In genomic region chr15:77798664-77799490, GRCm38 (mm10) we compare ENCODE assay signal across 8 mouse cellular contexts. TPM values are rescaled to one million over a fixed set of nuclear protein-coding genes. Genes with fewer than 3 reads are reported as not detected.
DNase-seq lines count a peak whose midpoint lies in the region; ATAC-seq and TF ChIP-seq lines count a peak whose summit lies in the region.

No protein-coding gene starts in this region.

- no peak for ATAC-seq in forebrain, embryonic 12.5 days (ENCODE audit: low FRiP score)
- ATAC-seq in hindbrain, postnatal 0 days = peak; percentile 50
- ATAC-seq in liver, embryonic 11.5 days (replicated peaks; ENCODE audit: low FRiP score) = peak; percentile 26; the same call in 1 of the 2 replicates
- peak; percentile 56 for ATAC-seq in midbrain, postnatal 0 days (ENCODE audit: low FRiP score)

- H3K36me3 ChIP-seq in forebrain, embryonic 12.5 days (replicated peaks) = peaks cover 33% of the 10 kb centered on the region
- peaks cover 3% of the 10 kb centered on the region; the same call in 1 of the 2 replicates for H3K36me3 ChIP-seq in hindbrain, postnatal 0 days (ENCODE audit: insufficient read depth, low read length)
- peaks cover 33% of the 10 kb centered on the region for H3K36me3 ChIP-seq in liver, embryonic 11.5 days (ENCODE audit: control insufficient read depth, insufficient read depth, low read length)
- H3K36me3 ChIP-seq in midbrain, postnatal 0 days (ENCODE audit: insufficient read depth, low read length) = 0 out of 2 replicates have a peak, but pooled peaks cover 11% of the 10 kb centered on the region

- H3K4me3 ChIP-seq in gastrocnemius, adult 2 months = peak overlapping the region; percentile 47
- H3K4me3 ChIP-seq in forebrain, embryonic 12.5 days (replicated peaks) = no peak overlapping the region
- H3K4me3 ChIP-seq in hindbrain, postnatal 0 days (ENCODE audit: low read length) = no peak overlapping the region
- H3K4me3 ChIP-seq in liver, embryonic 11.5 days (ENCODE audit: low read depth, low read length) = no peak overlapping the region
- no peak overlapping the region for H3K4me3 ChIP-seq in midbrain, postnatal 0 days (ENCODE audit: low read depth, low read length)

- no peak for TF ChIP-seq CTCF in gastrocnemius, adult 2 months (IDR thresholded peaks at IDR 0.05)
- no peak for TF ChIP-seq CTCF in hindbrain, postnatal 0 days (IDR thresholded peaks at IDR 0.05; ENCODE audit: low read depth)
- no peak for TF ChIP-seq CTCF in midbrain, postnatal 0 days (IDR thresholded peaks at IDR 0.05)

- intact Hi-C loops in gastrocnemius, adult 2 months (cut with DNase I) = loop anchor here (5.0 kb wide), 1 partner anchor 43 kb away; the partner anchor contains the start of gene Myh9

- H3K27ac ChIP-seq in gastrocnemius, adult 2 months = peak overlapping the region; percentile 82
- H3K27ac ChIP-seq in forebrain, embryonic 12.5 days = peak overlapping the region; percentile 78
- H3K27ac ChIP-seq in hindbrain, postnatal 0 days = peak overlapping the region; percentile 70
- H3K27ac ChIP-seq in liver, embryonic 11.5 days (ENCODE audit: low read depth, low read length) = peak overlapping the region; percentile 63
- H3K27ac ChIP-seq in midbrain, postnatal 0 days (ENCODE audit: low read depth, low read length) = peak overlapping the region; percentile 67

- 40% methylated on average over 14 of the region's 14 CpGs for WGBS in forebrain, embryonic 12.5 days
- WGBS in hindbrain, postnatal 0 days = 22% methylated on average over 14 of the region's 14 CpGs
- 25% methylated on average over 14 of the region's 14 CpGs for WGBS in liver, embryonic 11.5 days
- WGBS in midbrain, postnatal 0 days = 30% methylated on average over 14 of the region's 14 CpGs

- H3K9ac ChIP-seq in forebrain, embryonic 12.5 days = peak overlapping the region; percentile 2; the same call in 1 of the 2 replicates
- no peak overlapping the region; the same call in 1 of the 2 replicates for H3K9ac ChIP-seq in hindbrain, postnatal 0 days (replicated peaks; ENCODE audit: low read length)
- H3K9ac ChIP-seq in liver, embryonic 11.5 days (ENCODE audit: low read depth, low read length) = peak overlapping the region; percentile 37; the same call in 1 of the 2 replicates
- H3K9ac ChIP-seq in midbrain, postnatal 0 days (replicated peaks; ENCODE audit: low read length, poor library complexity, severe bottlenecking) = peak overlapping the region; percentile 39; the same call in 1 of the 2 replicates

- H3K4me2 ChIP-seq in forebrain, embryonic 12.5 days = no peak overlapping the region
- no peak overlapping the region for H3K4me2 ChIP-seq in hindbrain, postnatal 0 days (ENCODE audit: low read depth, low read length)
- no peak overlapping the region for H3K4me2 ChIP-seq in liver, embryonic 11.5 days
- no peak overlapping the region for H3K4me2 ChIP-seq in midbrain, postnatal 0 days (ENCODE audit: low read depth, low read length, poor library complexity, severe bottlenecking)

- peak; percentile 56 for DNase-seq in gastrocnemius, adult 2 months
- no peak for DNase-seq in gastrocnemius, adult 8-10 months (ENCODE audit: low spot score in 2 of 2)
- DNase-seq in ZHBTc4 (ENCODE audit: low read depth, low spot score) = peak; percentile 94
- DNase-seq in hindbrain, postnatal 0 days (ENCODE audit: low spot score) = peak; percentile 19
- DNase-seq in liver, embryonic 11.5 days (ENCODE audit: low spot score) = no peak
- no peak for DNase-seq in midbrain, postnatal 0 days (ENCODE audit: low spot score)
- peak; percentile 66 to 75 for DNase-seq in urinary bladder, postnatal 4 days (ENCODE audit: low spot score in 2 of 2)

- H3K9me3 ChIP-seq in forebrain, embryonic 12.5 days = no peaks in the 10 kb centered on the region
- no peaks in the 10 kb centered on the region for H3K9me3 ChIP-seq in hindbrain, postnatal 0 days (ENCODE audit: low read length)
- H3K9me3 ChIP-seq in liver, embryonic 11.5 days (ENCODE audit: control insufficient read depth, low read length) = no peaks in the 10 kb centered on the region
- H3K9me3 ChIP-seq in midbrain, postnatal 0 days (ENCODE audit: low read length) = no peaks in the 10 kb centered on the region

- H3K4me1 ChIP-seq in forebrain, embryonic 12.5 days = peaks cover 19% of the 10 kb centered on the region
- H3K4me1 ChIP-seq in hindbrain, postnatal 0 days (ENCODE audit: insufficient read depth, low read length) = peaks cover 14% of the 10 kb centered on the region
- H3K4me1 ChIP-seq in liver, embryonic 11.5 days (replicated peaks; ENCODE audit: control insufficient read depth, insufficient read depth, low read length) = peaks cover 59% of the 10 kb centered on the region
- 0 out of 2 replicates have a peak, but pooled peaks cover 4% of the 10 kb centered on the region for H3K4me1 ChIP-seq in midbrain, postnatal 0 days (ENCODE audit: insufficient read depth, low read length)

- H3K27me3 ChIP-seq in forebrain, embryonic 12.5 days = no peaks in the 10 kb centered on the region
- no peaks in the 10 kb centered on the region for H3K27me3 ChIP-seq in hindbrain, postnatal 0 days (ENCODE audit: insufficient read depth, low read length)
- H3K27me3 ChIP-seq in liver, embryonic 11.5 days (replicated peaks; ENCODE audit: control insufficient read depth, insufficient read depth, low read length) = no peaks in the 10 kb centered on the region
- H3K27me3 ChIP-seq in midbrain, postnatal 0 days (ENCODE audit: insufficient read depth, low read length) = no peaks in the 10 kb centered on the region

RNA-seq across cellular contexts. Expression of gene Apol8, which starts 42.1 kb away (rescaled TPM):
- under 1 TPM; 0.08 to 0.31 TPM for total RNA-seq in gastrocnemius, adult 2 months (2021)
- total RNA-seq in gastrocnemius, adult 8-10 months (2022) = under 1 TPM in 2 of 4 experiments, not detected in 2; 0.63 to 0.86 TPM
- polyA plus RNA-seq in forebrain, embryonic 12.5 days (2016; fragmentation: Nextera tagmentation; extraction: Ambion mirVana) = 0.24 and 0.46 TPM in 2 replicates
- total RNA-seq in hindbrain, postnatal 0 days (2014; rRNA removed) = 0.50 and 0.84 TPM in 2 replicates
- polyA plus RNA-seq in hindbrain, postnatal 0 days (2015; fragmentation: Nextera tagmentation; extraction: Ambion mirVana) = 0.35 and 0.50 TPM in 2 replicates
- polyA plus RNA-seq in liver, embryonic 11.5 days (2014; fragmentation: Nextera tagmentation; extraction: Ambion mirVana) = 2.9 and 3.2 TPM in 2 replicates
- 0.19 TPM in 1 of 2 replicates, not detected in the other for total RNA-seq in midbrain, postnatal 0 days (2014; rRNA removed)
- 0.36 and 0.55 TPM in 2 replicates for polyA plus RNA-seq in midbrain, postnatal 0 days (2015; fragmentation: Nextera tagmentation; extraction: Ambion mirVana)

RNA-seq across cellular contexts. Expression of gene Myh9, which starts 43.1 kb away (rescaled TPM):
- 10 to 100 TPM; 37.4 to 57.4 TPM for total RNA-seq in gastrocnemius, adult 2 months (2021)
- 10 to 100 TPM; 33.4 to 51.3 (median 39.4) TPM for total RNA-seq in gastrocnemius, adult 8-10 months (2022)
- polyA plus RNA-seq in forebrain, embryonic 12.5 days (2016; fragmentation: Nextera tagmentation; extraction: Ambion mirVana) = 24.6 and 27.6 TPM in 2 replicates
- total RNA-seq in hindbrain, postnatal 0 days (2014; rRNA removed) = 29.4 and 33.6 TPM in 2 replicates
- polyA plus RNA-seq in hindbrain, postnatal 0 days (2015; fragmentation: Nextera tagmentation; extraction: Ambion mirVana) = 8.4 and 9.1 TPM in 2 replicates
- polyA plus RNA-seq in liver, embryonic 11.5 days (2014; fragmentation: Nextera tagmentation; extraction: Ambion mirVana) = 49.8 and 53.0 TPM in 2 replicates
- total RNA-seq in midbrain, postnatal 0 days (2014; rRNA removed) = 26.9 and 30.8 TPM in 2 replicates
- 6.4 and 8.2 TPM in 2 replicates for polyA plus RNA-seq in midbrain, postnatal 0 days (2015; fragmentation: Nextera tagmentation; extraction: Ambion mirVana)

Comparison
In these comparisons a context has a peak if more than half of its experiments do, and no peak if none do; other contexts are left out.
1. DNase-seq: peak in gastrocnemius, adult 2 months (single experiment), ZHBTc4 (single experiment), hindbrain, postnatal 0 days (single experiment) and urinary bladder, postnatal 4 days (2 of 2); none in gastrocnemius, adult 8-10 months (0 of 2), liver, embryonic 11.5 days (single experiment) and midbrain, postnatal 0 days (single experiment).
2. Peak in every context shown above with its lines, with median percentiles within 50 percentile points of each other: H3K27ac ChIP-seq.